Mouse (Mus musculus) hindbrain, embryonic 16.5 days (tissue): ENCODE measurements around the gene Myl12a. TPM values are rescaled to one million over a fixed set of nuclear protein-coding genes. Genes with fewer than 3 reads are reported as not detected.
"Not testable (repeated sequence)": the region's sequence is repeated elsewhere in the genome, so short reads cannot be mapped to it uniquely, and the experiment has no call there.

Source experiments
- ATAC-seq: fragments of 200-750 bp; cut with Nextera tagmentation; 2 replicates; pipeline ENCODE4 v1.8.0; 2017; ENCODE audit warnings: moderate TSS enrichment, moderate library complexity
- H3K27ac ChIP-seq: fragments of 300-500 bp; sonication (generic); 2 replicates; pipeline ENCODE4 v1.5.1; 2014; ENCODE audit warnings: low read depth, mild to moderate bottlenecking, control low read depth, low read length, moderate library complexity
- H3K27me3 ChIP-seq: fragments of 300-500 bp; sonication (generic); replicated peaks from 2 replicates; pipeline ENCODE4 v1.6.1; 2014; ENCODE audit warnings: low read length; ENCODE audit not compliant: control insufficient read depth, insufficient read depth
- H3K36me3 ChIP-seq: fragments of 300-500 bp; sonication (generic); 2 replicates; pipeline ENCODE4 v1.6.1; 2014; ENCODE audit warnings: mild to moderate bottlenecking, low read length, moderate library complexity, mixed read lengths; ENCODE audit not compliant: control insufficient read depth, insufficient read depth
- H3K4me1 ChIP-seq: fragments of 300-500 bp; sonication (generic); 2 replicates; pipeline ENCODE4 v1.6.1; 2014; ENCODE audit warnings: low read depth, low read length; ENCODE audit not compliant: control insufficient read depth, insufficient read depth
- H3K4me2 ChIP-seq: fragments of 300-500 bp; sonication (generic); 2 replicates; pipeline ENCODE4 v1.6.1; 2014; ENCODE audit warnings: mild to moderate bottlenecking, low read length, control low read depth, moderate library complexity
- H3K4me3 ChIP-seq: fragments of 300-500 bp; sonication (generic); 2 replicates; pipeline ENCODE4 v1.5.1; 2014; ENCODE audit warnings: mild to moderate bottlenecking, low read length, control low read depth, moderate library complexity
- H3K9ac ChIP-seq: fragments of 300-500 bp; sonication (generic); 2 replicates; pipeline ENCODE4 v1.6.1; 2014; ENCODE audit warnings: low read depth, mild to moderate bottlenecking, control low read depth, low read length, moderate library complexity
- H3K9me3 ChIP-seq: fragments of 300-500 bp; sonication (generic); 2 replicates; pipeline ENCODE4 v1.6.1; 2014; ENCODE audit warnings: mild to moderate bottlenecking, low read length, moderate library complexity; ENCODE audit not compliant: control insufficient read depth
- WGBS: fragments of 180-500 bp; shearing (Covaris S2); extraction: QIAGEN DNeasy Blood & Tissue Kit; methylation state at CpG from one replicate; pipeline ENCODE4 v1.1.7; 2014; 5-methylcytosine and 5-hydroxymethylcytosine counted together
- polyA plus RNA-seq: library from polyadenylated mRNA; unstranded; fragments of >200 nt; fragmentation: Nextera tagmentation; extraction: Ambion mirVana; gene quantifications from 2 replicates; pipeline ENCODE4 v1.2.1, GENCODE M21; 2015

Gene Myl12a
- polyA plus RNA-seq, 1 experiment from 2014 or later, result 106 TPM

DNA sequence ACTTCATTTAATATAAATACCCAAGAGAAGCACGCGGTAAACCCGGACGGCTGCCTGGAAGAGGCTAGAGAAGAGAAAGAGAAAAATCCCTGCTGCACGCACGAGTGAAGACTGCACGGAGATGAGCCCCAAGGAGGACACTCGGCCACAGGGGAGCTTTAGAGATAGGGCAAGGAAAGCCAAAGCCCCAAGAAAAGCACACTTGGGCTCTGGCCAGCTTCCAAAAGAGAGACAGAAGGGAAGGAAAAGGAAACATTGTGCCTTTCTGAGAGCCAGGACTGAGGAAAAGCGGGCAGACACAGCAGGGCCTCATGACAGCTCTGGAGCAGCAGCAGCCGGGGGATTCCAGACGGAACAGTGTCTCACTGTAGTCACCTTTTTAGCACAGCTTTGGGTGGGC is 31.5 kb downstream of the Myl12a start:
- WGBS, result 51% methylated on average over 11 of the region's 11 CpGs
- ATAC-seq, result 0 out of 2 replicates have a peak, but pooled peaks have one; percentile 46
- H3K27me3 ChIP-seq, result no peaks in the 10 kb centered on the region
- H3K4me3 ChIP-seq, result no peak overlapping the region
- H3K9me3 ChIP-seq, result no peaks in the 10 kb centered on the region
- peaks cover 11% of the 10 kb centered on the region for H3K36me3 ChIP-seq
- H3K27ac ChIP-seq, result no peak overlapping the region
- no peak overlapping the region for H3K9ac ChIP-seq
- H3K4me2 ChIP-seq, result no peak overlapping the region
- H3K4me1 ChIP-seq, result no peaks in the 10 kb centered on the region

DNA sequence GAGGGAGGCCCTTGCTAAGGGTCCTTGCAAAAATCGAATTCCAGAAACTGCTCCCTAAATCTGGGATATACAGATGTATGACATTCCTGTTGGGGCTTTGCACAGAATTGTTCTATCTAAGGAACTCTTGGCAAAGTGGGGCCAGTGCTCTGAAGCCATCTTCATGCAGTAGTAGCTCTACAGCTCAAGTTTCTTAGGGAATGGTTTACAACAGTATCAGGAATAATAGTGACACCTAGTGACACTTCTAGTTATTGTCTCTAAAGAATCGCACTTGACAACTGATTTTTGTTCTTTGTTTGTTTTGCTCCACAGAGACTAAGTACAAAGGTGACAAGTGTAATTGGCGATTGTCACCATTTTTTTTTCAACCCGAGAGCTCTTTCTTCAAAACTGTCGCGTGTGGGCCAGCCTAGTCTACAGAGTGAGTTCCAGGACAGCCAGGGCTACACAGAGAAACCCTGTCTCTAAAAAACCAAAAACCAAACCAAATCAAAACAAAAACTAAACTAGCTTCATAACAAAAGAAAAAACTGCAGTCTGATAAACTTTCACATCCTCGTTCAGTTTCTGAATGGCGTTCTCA is 34.0 kb downstream of the Myl12a start:
- Histone ChIP-seq H3K27ac (no peak overlapping the region), H3K9ac (no peak overlapping the region), H3K27me3 (no peaks in the 10 kb centered on the region), H3K4me1 (no peaks in the 10 kb centered on the region), H3K4me3 (no peak overlapping the region), H3K36me3 (0 out of 2 replicates have a peak, but pooled peaks cover 5% of the 10 kb centered on the region), H3K9me3 (no peaks in the 10 kb centered on the region), H3K4me2 (no peak overlapping the region)
- WGBS, result 29% methylated on average over 8 of the region's 8 CpGs
- peak; percentile 60 for ATAC-seq

GRCm38 (mm10) chr17:70967646-70968045 is 35.0 kb downstream of the Myl12a start:
- Histone ChIP-seq H3K4me1 (no peaks in the 10 kb centered on the region), H3K27ac (no peak overlapping the region), H3K4me2 (no peak overlapping the region), H3K9me3 (no peaks in the 10 kb centered on the region), H3K27me3 (no peaks in the 10 kb centered on the region), H3K36me3 (no peaks in the 10 kb centered on the region), H3K4me3 (no peak overlapping the region), H3K9ac (no peak overlapping the region)
- ATAC-seq, result no peak
- 49% methylated on average over 12 of the region's 12 CpGs for WGBS

DNA sequence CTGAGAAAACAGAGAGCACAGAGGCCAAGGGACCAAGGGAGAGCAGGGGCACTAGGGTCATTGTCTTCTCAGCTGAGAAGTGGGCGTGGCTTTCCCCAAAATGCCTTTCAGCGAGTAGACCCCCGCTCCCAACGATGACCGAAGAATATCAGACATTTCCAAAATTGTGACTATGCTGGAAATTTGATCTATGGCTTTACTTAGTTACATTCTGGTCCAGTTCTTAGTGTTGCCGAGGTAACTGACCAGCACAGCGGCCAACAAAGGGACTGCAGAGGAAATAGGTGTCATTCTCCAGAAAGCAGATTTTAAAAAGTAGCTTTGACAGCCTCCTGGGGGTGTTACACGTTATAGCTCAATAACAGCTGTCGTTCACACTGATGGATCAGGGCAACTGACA is 35.5 kb downstream of the Myl12a start:
- H3K4me2 ChIP-seq, result no peak overlapping the region
- H3K9me3 ChIP-seq, result no peaks in the 10 kb centered on the region
- 12% methylated on average over 9 of the region's 9 CpGs for WGBS
- ATAC-seq, result no peak
- no peaks in the 10 kb centered on the region for H3K4me1 ChIP-seq
- H3K27ac ChIP-seq, result no peak overlapping the region
- H3K4me3 ChIP-seq, result no peak overlapping the region
- no peak overlapping the region for H3K9ac ChIP-seq
- no peaks in the 10 kb centered on the region for H3K27me3 ChIP-seq
- no peaks in the 10 kb centered on the region for H3K36me3 ChIP-seq

DNA sequence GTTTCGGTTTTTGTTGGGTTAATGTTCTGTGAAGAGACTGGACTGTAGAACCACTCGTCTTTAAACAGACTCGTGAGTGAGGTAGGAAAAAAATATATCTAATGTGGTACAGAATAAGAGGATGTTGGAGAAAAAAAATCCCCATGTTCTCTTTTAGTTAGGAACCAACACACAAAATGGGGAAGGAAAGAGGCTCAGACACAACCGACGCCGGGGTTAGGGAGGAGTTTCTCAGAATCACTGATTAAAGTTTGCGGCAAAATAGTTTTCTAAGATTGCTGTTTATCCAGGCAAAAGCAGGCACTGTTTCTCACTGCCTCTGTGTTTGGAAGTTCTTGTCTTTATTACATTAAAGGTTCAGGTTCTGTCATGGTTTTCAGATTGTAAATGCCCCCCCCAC is 36.6 kb downstream of the Myl12a start:
- WGBS, result 97% methylated on average over 7 of the region's 7 CpGs
- Histone ChIP-seq H3K4me1 (no peaks in the 10 kb centered on the region), H3K4me2 (no peak overlapping the region), H3K27me3 (no peaks in the 10 kb centered on the region), H3K9ac (no peak overlapping the region), H3K36me3 (no peaks in the 10 kb centered on the region), H3K27ac (no peak overlapping the region), H3K9me3 (no peaks in the 10 kb centered on the region), H3K4me3 (no peak overlapping the region)
- ATAC-seq, result no peak

GRCm38 (mm10) chr17:70965281-70965680 is 37.4 kb downstream of the Myl12a start:
- no peak overlapping the region for H3K4me2 ChIP-seq
- no peaks in the 10 kb centered on the region for H3K4me1 ChIP-seq
- ATAC-seq, result no peak
- no peaks in the 10 kb centered on the region for H3K36me3 ChIP-seq
- WGBS, result 86% methylated on average over 2 of the region's 2 CpGs
- no peaks in the 10 kb centered on the region for H3K9me3 ChIP-seq
- no peak overlapping the region for H3K27ac ChIP-seq
- H3K9ac ChIP-seq, result no peak overlapping the region
- H3K4me3 ChIP-seq, result no peak overlapping the region
- H3K27me3 ChIP-seq, result no peaks in the 10 kb centered on the region

GRCm38 (mm10) chr17:70963546-70963945 is 39.1 kb downstream of the Myl12a start:
- peak; percentile 100 for ATAC-seq
- 82% methylated on average over 12 of the region's 13 CpGs for WGBS
- not testable (repeated sequence) for H3K27ac ChIP-seq

DNA sequence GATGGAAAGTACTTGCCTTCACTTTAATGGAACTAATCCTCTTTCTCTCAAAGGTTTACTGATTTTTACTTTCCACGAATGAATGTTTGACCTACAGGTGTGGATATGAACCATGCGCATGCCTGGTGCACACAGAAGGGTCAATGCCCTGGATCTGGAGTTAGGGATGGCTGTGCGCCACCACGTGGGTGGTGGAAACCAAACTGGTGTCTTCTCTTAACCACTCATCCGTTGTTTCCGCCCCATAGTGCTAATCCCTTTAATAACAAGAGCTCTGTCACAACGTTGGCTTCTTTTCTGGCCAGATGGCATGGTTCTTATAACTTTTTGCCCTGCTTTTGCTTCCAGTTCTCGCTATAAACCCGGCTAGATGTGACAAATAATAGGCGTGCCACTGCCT is 51.4 kb downstream of the Myl12a start:
- Histone ChIP-seq H3K9ac (no peak overlapping the region), H3K4me1 (no peaks in the 10 kb centered on the region), H3K27ac (no peak overlapping the region), H3K9me3 (no peaks in the 10 kb centered on the region), H3K27me3 (no peaks in the 10 kb centered on the region), H3K4me3 (no peak overlapping the region), H3K36me3 (no peaks in the 10 kb centered on the region), H3K4me2 (no peak overlapping the region)
- no peak for ATAC-seq
- WGBS, result 73% methylated on average over 10 of the region's 10 CpGs

More at GRCm38 (mm10) chr17:70963546-70963945, 39.1 kb downstream of the Myl12a start:
- not testable (repeated sequence) for H3K36me3 ChIP-seq, H3K27me3 ChIP-seq, H3K4me2 ChIP-seq, H3K9me3 ChIP-seq, H3K4me3 ChIP-seq, H3K4me1 ChIP-seq, H3K9ac ChIP-seq

GRCm38 (mm10) chr17:70949171-70949570 is 53.5 kb downstream of the Myl12a start:
- ATAC-seq, result no peak
- Histone ChIP-seq H3K4me3 (no peak overlapping the region), H3K27ac (no peak overlapping the region), H3K4me2 (no peak overlapping the region), H3K9me3 (no peaks in the 10 kb centered on the region), H3K4me1 (no peaks in the 10 kb centered on the region), H3K36me3 (no peaks in the 10 kb centered on the region), H3K9ac (no peak overlapping the region), H3K27me3 (no peaks in the 10 kb centered on the region)
- WGBS, result 91% methylated on average over 7 of the region's 7 CpGs

- Histone ChIP-seq H3K4me1 (no peaks in the 10 kb centered on the region), H3K27me3 (no peaks in the 10 kb centered on the region), H3K4me2 (no peak overlapping the region), H3K36me3 (no peaks in the 10 kb centered on the region), H3K4me3 (no peak overlapping the region), H3K27ac (no peak overlapping the region), H3K9me3 (no peaks in the 10 kb centered on the region), H3K9ac (no peak overlapping the region)
- ATAC-seq, result no peak
- 65% methylated on average over 8 of the region's 8 CpGs for WGBS
Observed at GRCm38 (mm10) chr17:70948721-70949120, 54.0 kb downstream of the Myl12a start.
